Comparison of ENCODE assay signal across 11 mouse cellular contexts in genomic region chr11:53805786-53806185, GRCm38 (mm10). TPM values are rescaled to one million over a fixed set of nuclear protein-coding genes. Genes with fewer than 3 reads are reported as not detected.
A peak's percentile ranks its signal among the peaks of the same experiment; 100 is the strongest.
DNase-seq lines count a peak whose midpoint lies in the region; ATAC-seq lines count a peak whose summit lies in the region.
"Had no signal": no experiment of that assay in that cellular context is flagged by ENCODE, and none has a peak within 500 bp of the region (broad histone marks: within the 10 kb centered on the region; RNA-seq: fewer than 3 reads in every experiment).

No protein-coding gene starts in this region.

- H3K4me2 ChIP-seq in kidney, embryonic 15.5 days: no peak overlapping the region
- H3K4me2 ChIP-seq: lung, embryonic 14.5 days had no signal

- no peak overlapping the region for H3K9ac ChIP-seq in kidney, embryonic 15.5 days
- H3K9ac ChIP-seq: lung, embryonic 14.5 days had no signal

- no peaks in the 10 kb centered on the region for H3K27me3 ChIP-seq in kidney, embryonic 15.5 days

- ATAC-seq in kidney, embryonic 15.5 days (replicated peaks; ENCODE audit: low FRiP score): no peak
- ATAC-seq in megakaryocyte progenitor cell, adult 5-6 weeks (replicated peaks; ENCODE audit: poor library complexity): peak; percentile 81

- intact Hi-C loops in heart, postnatal 36 days (cut with DNase I): no loop called here

- no peak overlapping the region for H3K4me3 ChIP-seq in kidney, embryonic 15.5 days (replicated peaks)

- DNase-seq in kidney, adult 18-20 months: peak; percentile 52
- DNase-seq in adrenal gland, postnatal 36 days: peak; percentile 53 to 75
- DNase-seq in heart, postnatal 36 days: peak; percentile 70 to 77
- no peak for DNase-seq in cerebellum, adult 18-20 months
- DNase-seq in left cerebral cortex, adult 18-20 months (ENCODE audit: low spot score in 2 of 2): no peak
- DNase-seq in embryo, embryonic 10.5 days (ENCODE audit: low spot score): no peak
- DNase-seq: lung, embryonic 14.5 days; thymus, postnatal 25 days had no signal

- H3K27ac ChIP-seq in kidney, embryonic 15.5 days: no peak overlapping the region
- H3K27ac ChIP-seq: kidney, postnatal 0 days had no signal

- H3K9me3 ChIP-seq in kidney, embryonic 15.5 days (replicated peaks): no peaks in the 10 kb centered on the region

- H3K36me3 ChIP-seq in kidney, embryonic 15.5 days: no peaks in the 10 kb centered on the region

- 71% methylated on average over 9 of the region's 9 CpGs for WGBS in kidney, embryonic 15.5 days

- H3K4me1 ChIP-seq in kidney, embryonic 15.5 days: 0 out of 2 replicates have a peak, but pooled peaks cover 3% of the 10 kb centered on the region

RNA-seq across cellular contexts. Expression of gene Gm17334, which starts 32.8 kb away (rescaled TPM):
- polyA plus RNA-seq in kidney, embryonic 15.5 days (2015; fragmentation: Nextera tagmentation; extraction: Ambion mirVana): 0.23 TPM in 1 of 2 replicates, not detected in the other
- 1 to 10 TPM in 1 of 2 experiments, not detected in 1; 1.1 TPM for total RNA-seq in adrenal gland, postnatal 36 days (2021)
- total RNA-seq in heart, postnatal 36 days (2021): under 1 TPM in 1 of 2 experiments, not detected in 1; 0.60 TPM
- not detected in 2 replicates for total RNA-seq in megakaryocyte progenitor cell, adult 5-6 weeks (2015)
- 0.37 TPM in 1 of 2 replicates, not detected in the other for total RNA-seq in megakaryocyte progenitor cell, adult 5-6 weeks (2017)
- under 1 TPM; 0.63 to 0.84 TPM for total RNA-seq in left cerebral cortex, adult 18-20 months (2021)

RNA-seq across cellular contexts. Expression of gene Irf1, which starts 36.0 kb away (rescaled TPM):
- polyA plus RNA-seq in kidney, embryonic 15.5 days (2015; fragmentation: Nextera tagmentation; extraction: Ambion mirVana): 12.6 and 15.3 TPM in 2 replicates
- total RNA-seq in adrenal gland, postnatal 36 days (2021): 10 to 100 TPM; 24.3 to 26.0 TPM
- 10 to 100 TPM; 18.6 to 23.6 TPM for total RNA-seq in heart, postnatal 36 days (2021)
- 25.0 and 29.8 TPM in 2 replicates for total RNA-seq in megakaryocyte progenitor cell, adult 5-6 weeks (2015)
- total RNA-seq in megakaryocyte progenitor cell, adult 5-6 weeks (2017): 32.9 and 46.8 TPM in 2 replicates
- 1 to 10 TPM; 7.8 to 8.3 TPM for total RNA-seq in left cerebral cortex, adult 18-20 months (2021)

RNA-seq across cellular contexts. Expression of gene Gm12216, which starts 53.3 kb away (rescaled TPM):
- polyA plus RNA-seq in kidney, embryonic 15.5 days (2015; fragmentation: Nextera tagmentation; extraction: Ambion mirVana): 1.3 and 1.6 TPM in 2 replicates
- total RNA-seq in adrenal gland, postnatal 36 days (2021): 1 to 10 TPM; 5.2 to 7.5 TPM
- 1 to 10 TPM; 1.6 TPM for total RNA-seq in heart, postnatal 36 days (2021)
- total RNA-seq in megakaryocyte progenitor cell, adult 5-6 weeks (2015): 0.93 and 2.4 TPM in 2 replicates
- 0.21 and 2.2 TPM in 2 replicates for total RNA-seq in megakaryocyte progenitor cell, adult 5-6 weeks (2017)
- 1 to 10 TPM; 2.0 to 2.9 TPM for total RNA-seq in left cerebral cortex, adult 18-20 months (2021)

Comparison
In these comparisons a context has a peak if more than half of its experiments do, and no peak if none do; other contexts are left out.
1. DNase-seq: peak in kidney, adult 18-20 months (single experiment), adrenal gland, postnatal 36 days (2 of 2) and heart, postnatal 36 days (2 of 2); none in cerebellum, adult 18-20 months (0 of 2), left cerebral cortex, adult 18-20 months (0 of 2) and embryo, embryonic 10.5 days (single experiment).